Comparison of ENCODE assay signal across 14 mouse cellular contexts in genomic region chr13:53734944-53735343, GRCm38 (mm10).
DNase-seq lines count a peak whose midpoint lies in the region; ATAC-seq and TF ChIP-seq lines count a peak whose summit lies in the region.
"Had no signal": no experiment of that assay in that cellular context is flagged by ENCODE, and none has a peak within 500 bp of the region (broad histone marks: within the 10 kb centered on the region; RNA-seq: fewer than 3 reads in every experiment).

No protein-coding gene starts in this region.

- no peak for TF ChIP-seq CTCF in hindbrain, postnatal 0 days (IDR thresholded peaks at IDR 0.05; ENCODE audit: low read depth)
- TF ChIP-seq CTCF in stomach, postnatal 0 days (IDR thresholded peaks at IDR 0.05; ENCODE audit: low read depth): no peak

- no peak overlapping the region for H3K4me3 ChIP-seq in hindbrain, postnatal 0 days (ENCODE audit: low read length)
- no peak overlapping the region for H3K4me3 ChIP-seq in hindbrain, embryonic 10.5 days
- H3K4me3 ChIP-seq in stomach, embryonic 14.5 days (ENCODE audit: low read depth, low read length): no peak overlapping the region
- no peak overlapping the region for H3K4me3 ChIP-seq in stomach, postnatal 0 days (ENCODE audit: low read depth, low read length)
- H3K4me3 ChIP-seq in stomach, embryonic 16.5 days (replicated peaks; ENCODE audit: low read length): no peak overlapping the region
- H3K4me3 ChIP-seq in liver, embryonic 12.5 days: no peak overlapping the region
- H3K4me3 ChIP-seq: embryonic facial prominence, embryonic 15.5 days; liver, embryonic 13.5 days had no signal

- WGBS in hindbrain, postnatal 0 days: 41% methylated on average over 4 of the region's 4 CpGs
- 77% methylated on average over 4 of the region's 4 CpGs for WGBS in hindbrain, embryonic 10.5 days
- WGBS in stomach, embryonic 14.5 days: 59% methylated on average over 4 of the region's 4 CpGs
- 45% methylated on average over 4 of the region's 4 CpGs for WGBS in stomach, postnatal 0 days
- 56% methylated on average over 4 of the region's 4 CpGs for WGBS in stomach, embryonic 16.5 days
- WGBS in liver, embryonic 12.5 days (ENCODE audit: insufficient replicate concordance): 70% methylated on average over 4 of the region's 4 CpGs

- H3K27me3 ChIP-seq in hindbrain, postnatal 0 days (ENCODE audit: insufficient read depth, low read length): no peaks in the 10 kb centered on the region; the same call in 1 of the 2 replicates
- no peaks in the 10 kb centered on the region for H3K27me3 ChIP-seq in hindbrain, embryonic 10.5 days (ENCODE audit: insufficient read depth, poor library complexity, severe bottlenecking)
- no peaks in the 10 kb centered on the region for H3K27me3 ChIP-seq in stomach, embryonic 14.5 days (ENCODE audit: control insufficient read depth, insufficient read depth, low read length)
- no peaks in the 10 kb centered on the region for H3K27me3 ChIP-seq in stomach, postnatal 0 days (ENCODE audit: control insufficient read depth, insufficient read depth, low read length)
- no peaks in the 10 kb centered on the region for H3K27me3 ChIP-seq in stomach, embryonic 16.5 days (ENCODE audit: control insufficient read depth, insufficient read depth, low read length)
- H3K27me3 ChIP-seq in liver, embryonic 12.5 days (replicated peaks): no peaks in the 10 kb centered on the region
- H3K27me3 ChIP-seq: embryonic facial prominence, embryonic 15.5 days; liver, embryonic 13.5 days had no signal

- TF ChIP-seq EP300 in stomach, postnatal 0 days (optimal IDR thresholded peaks at IDR 0.05): no peak

- no peak overlapping the region for H3K9ac ChIP-seq in hindbrain, postnatal 0 days (replicated peaks; ENCODE audit: low read length)
- no peak overlapping the region for H3K9ac ChIP-seq in stomach, embryonic 14.5 days (replicated peaks; ENCODE audit: low read depth, low read length)
- no peak overlapping the region for H3K9ac ChIP-seq in stomach, postnatal 0 days (ENCODE audit: low read length)
- no peak overlapping the region for H3K9ac ChIP-seq in stomach, embryonic 16.5 days (ENCODE audit: low read length)
- H3K9ac ChIP-seq in liver, embryonic 12.5 days: no peak overlapping the region
- H3K9ac ChIP-seq: embryonic facial prominence, embryonic 15.5 days; liver, embryonic 13.5 days had no signal

- no peaks in the 10 kb centered on the region for H3K36me3 ChIP-seq in hindbrain, postnatal 0 days (ENCODE audit: insufficient read depth, low read length)
- no peaks in the 10 kb centered on the region for H3K36me3 ChIP-seq in hindbrain, embryonic 10.5 days
- no peaks in the 10 kb centered on the region for H3K36me3 ChIP-seq in stomach, embryonic 14.5 days (ENCODE audit: control insufficient read depth, insufficient read depth, low read length)
- no peaks in the 10 kb centered on the region for H3K36me3 ChIP-seq in stomach, postnatal 0 days (ENCODE audit: control insufficient read depth, insufficient read depth, low read length)
- H3K36me3 ChIP-seq in stomach, embryonic 16.5 days (ENCODE audit: control insufficient read depth, insufficient read depth, low read length): no peaks in the 10 kb centered on the region
- H3K36me3 ChIP-seq in liver, embryonic 12.5 days: no peaks in the 10 kb centered on the region
- H3K36me3 ChIP-seq: embryonic facial prominence, embryonic 15.5 days; liver, embryonic 13.5 days had no signal

- H3K27ac ChIP-seq in hindbrain, postnatal 0 days: no peak overlapping the region
- H3K27ac ChIP-seq in hindbrain, embryonic 10.5 days: no peak overlapping the region
- no peak overlapping the region for H3K27ac ChIP-seq in stomach, embryonic 14.5 days (ENCODE audit: low read length)
- no peak overlapping the region for H3K27ac ChIP-seq in stomach, postnatal 0 days (replicated peaks)
- H3K27ac ChIP-seq in stomach, embryonic 16.5 days (ENCODE audit: low read length): no peak overlapping the region
- no peak overlapping the region for H3K27ac ChIP-seq in liver, embryonic 12.5 days
- H3K27ac ChIP-seq: embryonic facial prominence, embryonic 15.5 days; liver, embryonic 13.5 days had no signal

- ATAC-seq in hindbrain, postnatal 0 days: peak; percentile 91
- ATAC-seq in stomach, embryonic 14.5 days (ENCODE audit: insufficient number of reproducible peaks, insufficient read depth, low FRiP score, low read depth): 0 out of 2 replicates have a peak, but pooled peaks have one; percentile 18
- no peak for ATAC-seq in stomach, postnatal 0 days (ENCODE audit: low FRiP score, low TSS enrichment)
- 0 out of 2 replicates have a peak, but pooled peaks have one; percentile 29 for ATAC-seq in stomach, embryonic 16.5 days (ENCODE audit: insufficient read depth, low FRiP score)
- no peak for ATAC-seq in liver, embryonic 12.5 days
- ATAC-seq: activated CD4-positive, CD25-positive, alpha-beta regulatory T cell, adult 4 months had no signal

- H3K9me3 ChIP-seq in hindbrain, postnatal 0 days (ENCODE audit: low read length): no peaks in the 10 kb centered on the region
- H3K9me3 ChIP-seq in hindbrain, embryonic 10.5 days: no peaks in the 10 kb centered on the region
- no peaks in the 10 kb centered on the region for H3K9me3 ChIP-seq in stomach, embryonic 14.5 days (ENCODE audit: control insufficient read depth, low read depth, low read length)
- H3K9me3 ChIP-seq in stomach, postnatal 0 days (ENCODE audit: control insufficient read depth, low read length): no peaks in the 10 kb centered on the region
- H3K9me3 ChIP-seq in stomach, embryonic 16.5 days (replicated peaks; ENCODE audit: control insufficient read depth, low read length): no peaks in the 10 kb centered on the region
- no peaks in the 10 kb centered on the region for H3K9me3 ChIP-seq in liver, embryonic 12.5 days (replicated peaks)
- H3K9me3 ChIP-seq: embryonic facial prominence, embryonic 15.5 days; liver, embryonic 13.5 days had no signal

- no peak overlapping the region for H3K4me2 ChIP-seq in hindbrain, postnatal 0 days (ENCODE audit: low read depth, low read length)
- H3K4me2 ChIP-seq in stomach, embryonic 14.5 days (replicated peaks; ENCODE audit: low read depth, low read length): no peak overlapping the region
- no peak overlapping the region for H3K4me2 ChIP-seq in stomach, postnatal 0 days (replicated peaks; ENCODE audit: low read depth)
- H3K4me2 ChIP-seq in stomach, embryonic 16.5 days (ENCODE audit: low read depth, low read length): no peak overlapping the region
- no peak overlapping the region for H3K4me2 ChIP-seq in liver, embryonic 12.5 days
- H3K4me2 ChIP-seq: embryonic facial prominence, embryonic 15.5 days; liver, embryonic 13.5 days had no signal

- DNase-seq in adrenal gland, adult 8-10 months: peak; percentile 6
- no peak for DNase-seq in adrenal gland, postnatal 25 days
- DNase-seq in hindbrain, postnatal 0 days (ENCODE audit: low spot score): peak; percentile 80
- DNase-seq in hindbrain, embryonic 10.5 days (ENCODE audit: low spot score): no peak
- DNase-seq in stomach, postnatal 0 days (ENCODE audit: low spot score): no peak
- DNase-seq: cerebellum, adult 8-10 months; layer of hippocampus, adult 9-11 months; liver, embryonic 13.5 days; thymus, postnatal 36 days had no signal

- H3K4me1 ChIP-seq in hindbrain, postnatal 0 days (ENCODE audit: insufficient read depth, low read length): no peaks in the 10 kb centered on the region; the same call in 1 of the 2 replicates
- H3K4me1 ChIP-seq in hindbrain, embryonic 10.5 days (replicated peaks): no peaks in the 10 kb centered on the region
- no peaks in the 10 kb centered on the region for H3K4me1 ChIP-seq in stomach, embryonic 14.5 days (ENCODE audit: control insufficient read depth, insufficient read depth, low read length)
- H3K4me1 ChIP-seq in stomach, postnatal 0 days (replicated peaks; ENCODE audit: control insufficient read depth, insufficient read depth): no peaks in the 10 kb centered on the region
- H3K4me1 ChIP-seq in stomach, embryonic 16.5 days (ENCODE audit: control insufficient read depth, insufficient read depth, low read length): no peaks in the 10 kb centered on the region
- H3K4me1 ChIP-seq in liver, embryonic 12.5 days: no peaks in the 10 kb centered on the region
- H3K4me1 ChIP-seq: embryonic facial prominence, embryonic 15.5 days; liver, embryonic 13.5 days had no signal

Comparison
In these comparisons a context has a peak if more than half of its experiments do, and no peak if none do; other contexts are left out.
1. DNase-seq: peak in adrenal gland, adult 8-10 months (single experiment) and hindbrain, postnatal 0 days (single experiment); none in adrenal gland, postnatal 25 days (single experiment), hindbrain, embryonic 10.5 days (single experiment) and stomach, postnatal 0 days (single experiment).
2. ATAC-seq: peak in hindbrain, postnatal 0 days (single experiment), stomach, embryonic 14.5 days (single experiment) and stomach, embryonic 16.5 days (single experiment); none in stomach, postnatal 0 days (single experiment) and liver, embryonic 12.5 days (single experiment).